Mouse (Mus musculus) gastrocnemius, adult 18-20 months (tissue): ENCODE data around the gene Bscl2. TPM values are rescaled to one million over a fixed set of nuclear protein-coding genes. Genes with fewer than 3 reads are reported as not detected.

Experiments
- DNase-seq: peaks from one replicate; pipeline ENCODE4 v3.0.0; 2021; ENCODE audit warnings: low spot score
- long read RNA-seq, 2 experiments: library from polyadenylated mRNA; stranded (forward); transcript quantifications; one replicate each; pipeline ENCODE4 v2.0.0; 2021
- total RNA-seq, 2 experiments: library from RNA; stranded (reverse); gene quantifications; 2 replicates each; pipeline ENCODE4 v1.2.3; 2021

Gene Bscl2
- total RNA-seq, result 10 to 100 TPM; 16.4 to 16.6 TPM
- long read RNA-seq, experiment 1, transcript Bscl2-210 (12 exons, 1,962 nt), result major isoform, 28 of 36 reads
- long read RNA-seq, experiment 1, partial matches to known transcripts, result 3 of 36 reads
- long read RNA-seq, experiment 1, other reads (novel, unspliced or antisense), result 1 of 36 reads
- long read RNA-seq, experiment 2, transcript Bscl2-210 (12 exons, 1,962 nt), result major isoform, 13 of 15 reads
- long read RNA-seq, experiment 2, partial matches to known transcripts, result 0 of 15 reads
- long read RNA-seq, experiment 2, other reads (novel, unspliced or antisense), result 1 of 15 reads

- DNase-seq, result peak; percentile 78
These were observed at the start of gene Bscl2 for GRCm38 (mm10) chr19:8837251-8837791. Bscl2 (plus strand) TSS chr19:8837467.

- DNase-seq, result no peak
These were observed 48.7 kb upstream of the Bscl2 start for GRCm38 (mm10) chr19:8788521-8788920.

- DNase-seq, result no peak
These were observed 48.1 kb upstream of the Bscl2 start for GRCm38 (mm10) chr19:8789171-8789570.

- no peak for DNase-seq
These were observed 47.1 kb upstream of the Bscl2 start for GRCm38 (mm10) chr19:8790171-8790570.

GRCm38 (mm10) chr19:8798264-8798946 lies 38.9 kb upstream of the Bscl2 start, which contains the start of gene Polr2g:
Polr2g (minus strand) TSS chr19:8798577.
- peak; percentile 89 for DNase-seq

- no peak for DNase-seq
These were observed 38.3 kb upstream of the Bscl2 start for GRCm38 (mm10) chr19:8798947-8799315.

- peak; percentile 96 for DNase-seq
These were observed 35.0 kb upstream of the Bscl2 start, which contains the start of gene Zbtb3 for GRCm38 (mm10) chr19:8802130-8802821. Zbtb3 (plus strand) TSS chr19:8802555.

- no peak for DNase-seq
These were observed 34.0 kb upstream of the Bscl2 start for GRCm38 (mm10) chr19:8803204-8803780.

GRCm38 (mm10) chr19:8803879-8804660 lies 33.2 kb upstream of the Bscl2 start:
- DNase-seq, result no peak

- DNase-seq, result no peak
These were observed 30.5 kb upstream of the Bscl2 start for GRCm38 (mm10) chr19:8806810-8807209.

GRCm38 (mm10) chr19:8815812-8816211 lies 21.5 kb upstream of the Bscl2 start:
- DNase-seq, result no peak

- no peak for DNase-seq
These were observed 20.3 kb upstream of the Bscl2 start for GRCm38 (mm10) chr19:8817001-8817400.

GRCm38 (mm10) chr19:8818301-8818798 lies 18.9 kb upstream of the Bscl2 start:
- DNase-seq, result no peak

- DNase-seq, result peak; percentile 97
These were observed 18.3 kb upstream of the Bscl2 start, which contains the start of gene Ttc9c for GRCm38 (mm10) chr19:8818801-8819595. Ttc9c (minus strand) TSS chr19:8819333.

- DNase-seq, result peak; percentile 98
These were observed 17.5 kb upstream of the Bscl2 start, which contains the start of gene Hnrnpul2 for GRCm38 (mm10) chr19:8819596-8820423. Hnrnpul2 (plus strand) TSS chr19:8820010.

- peak; percentile 36 for DNase-seq
These were observed 16.8 kb upstream of the Bscl2 start for GRCm38 (mm10) chr19:8820424-8820956.

- no peak for DNase-seq
These were observed 16.1 kb upstream of the Bscl2 start for GRCm38 (mm10) chr19:8821146-8821545.

- no peak for DNase-seq
These were observed 14.6 kb upstream of the Bscl2 start for GRCm38 (mm10) chr19:8822696-8823095.
